ENCODE assay signal across 23 mouse cellular contexts in genomic region chr6:33892142-33892541, GRCm38 (mm10).
A peak's percentile ranks its signal among the peaks of the same experiment; 100 is the strongest.
DNase-seq lines count a peak whose midpoint lies in the region; ATAC-seq and TF ChIP-seq lines count a peak whose summit lies in the region.
"Had no signal": no experiment of that assay in that cellular context is flagged by ENCODE, and none has a peak within 500 bp of the region (broad histone marks: within the 10 kb centered on the region; RNA-seq: fewer than 3 reads in every experiment).

No protein-coding gene starts in this region.

- peak; percentile 13 for DNase-seq in embryonic facial prominence, embryonic 14.5 days (ENCODE audit: low spot score)
- no peak for DNase-seq in embryonic facial prominence, embryonic 10.5 days (ENCODE audit: low spot score)
- peak; percentile 36 for DNase-seq in heart, postnatal 0 days (ENCODE audit: low spot score)
- no peak for DNase-seq in heart, embryonic 10.5 days (ENCODE audit: low spot score)
- DNase-seq in 3134 (ENCODE audit: extremely low read depth, insufficient read length, low spot score), result peak; percentile 6
- peak; percentile 3 for DNase-seq in heart, postnatal 36 days
- no peak for DNase-seq in spleen, postnatal 14 days (ENCODE audit: low spot score in 2 of 2)
- no peak for DNase-seq in adrenal gland, adult 8-10 months
- DNase-seq: adrenal gland, adult 2 months; cerebellum, adult 8-10 months; gastrocnemius, postnatal 25 days; layer of hippocampus, adult 9-11 months; lung, adult 18-20 months; right cerebral cortex, adult 18-20 months had no signal

- H3K27me3 ChIP-seq in embryonic facial prominence, embryonic 14.5 days (replicated peaks; ENCODE audit: control insufficient read depth, insufficient read depth, low read length), result no peaks in the 10 kb centered on the region
- no peaks in the 10 kb centered on the region for H3K27me3 ChIP-seq in embryonic facial prominence, embryonic 10.5 days (replicated peaks; ENCODE audit: low read depth, poor library complexity, severe bottlenecking)
- H3K27me3 ChIP-seq in heart, postnatal 0 days (ENCODE audit: control insufficient read depth, insufficient read depth, low read length), result no peaks in the 10 kb centered on the region
- H3K27me3 ChIP-seq in heart, embryonic 10.5 days (ENCODE audit: insufficient read depth, poor library complexity, severe bottlenecking), result no peaks in the 10 kb centered on the region
- H3K27me3 ChIP-seq: CH12.LX; forebrain, embryonic 15.5 days; midbrain, embryonic 12.5 days; neural tube, embryonic 13.5 days had no signal

- no peak overlapping the region for H3K9ac ChIP-seq in embryonic facial prominence, embryonic 14.5 days (ENCODE audit: low read depth, low read length)
- H3K9ac ChIP-seq in heart, postnatal 0 days (replicated peaks; ENCODE audit: low read depth, low read length), result no peak overlapping the region
- H3K9ac ChIP-seq: forebrain, embryonic 15.5 days; midbrain, embryonic 12.5 days; neural tube, embryonic 13.5 days had no signal

- H3K4me1 ChIP-seq in embryonic facial prominence, embryonic 14.5 days (ENCODE audit: control insufficient read depth, insufficient read depth, low read length), result 0 out of 2 replicates have a peak, but pooled peaks cover 4% of the 10 kb centered on the region
- H3K4me1 ChIP-seq in embryonic facial prominence, embryonic 10.5 days, result no peaks in the 10 kb centered on the region
- H3K4me1 ChIP-seq in heart, postnatal 0 days (ENCODE audit: control insufficient read depth, insufficient read depth), result peaks cover 14% of the 10 kb centered on the region
- peaks cover 17% of the 10 kb centered on the region for H3K4me1 ChIP-seq in heart, embryonic 10.5 days
- H3K4me1 ChIP-seq: forebrain, embryonic 15.5 days; midbrain, embryonic 12.5 days; neural tube, embryonic 13.5 days had no signal

- no peak for TF ChIP-seq CTCF in heart, postnatal 0 days (IDR thresholded peaks at IDR 0.05; ENCODE audit: low read depth)

- TF ChIP-seq EP300 in heart, postnatal 0 days (IDR thresholded peaks at IDR 0.05; ENCODE audit: low read depth), result no peak

- ATAC-seq in embryonic facial prominence, embryonic 14.5 days (ENCODE audit: low read depth), result no peak
- ATAC-seq in heart, postnatal 0 days (ENCODE audit: insufficient read depth, low read depth), result peak; percentile 80
- ATAC-seq: forebrain, embryonic 15.5 days; hindbrain, embryonic 16.5 days; intestine, postnatal 0 days had no signal

- intact Hi-C loops in heart, postnatal 36 days (cut with DNase I), result no loop called here

- no peak overlapping the region for H3K27ac ChIP-seq in embryonic facial prominence, embryonic 14.5 days (replicated peaks; ENCODE audit: low read depth, low read length)
- H3K27ac ChIP-seq in embryonic facial prominence, embryonic 10.5 days (replicated peaks), result no peak overlapping the region
- H3K27ac ChIP-seq in heart, postnatal 0 days (ENCODE audit: low read depth), result peak overlapping the region; percentile 12; the same call in 1 of the 2 replicates
- no peak overlapping the region for H3K27ac ChIP-seq in heart, embryonic 10.5 days
- H3K27ac ChIP-seq: forebrain, embryonic 15.5 days; macrophage; midbrain, embryonic 12.5 days; neural tube, embryonic 13.5 days had no signal

- no peak overlapping the region for H3K4me2 ChIP-seq in embryonic facial prominence, embryonic 14.5 days (ENCODE audit: low read depth, low read length)
- 0 out of 2 replicates have a peak overlapping the region, but pooled peaks have one; percentile 4 for H3K4me2 ChIP-seq in heart, postnatal 0 days (ENCODE audit: low read depth, low read length)
- H3K4me2 ChIP-seq: forebrain, embryonic 15.5 days; liver, embryonic 11.5 days; midbrain, embryonic 12.5 days; neural tube, embryonic 13.5 days had no signal

- no peaks in the 10 kb centered on the region for H3K9me3 ChIP-seq in embryonic facial prominence, embryonic 14.5 days (ENCODE audit: control insufficient read depth, low read length)
- H3K9me3 ChIP-seq in embryonic facial prominence, embryonic 10.5 days, result no peaks in the 10 kb centered on the region
- no peaks in the 10 kb centered on the region for H3K9me3 ChIP-seq in heart, postnatal 0 days (replicated peaks; ENCODE audit: control insufficient read depth, low read length)
- no peaks in the 10 kb centered on the region for H3K9me3 ChIP-seq in heart, embryonic 10.5 days
- H3K9me3 ChIP-seq: forebrain, embryonic 15.5 days; midbrain, embryonic 12.5 days; neural tube, embryonic 13.5 days had no signal

- H3K4me3 ChIP-seq in embryonic facial prominence, embryonic 14.5 days (ENCODE audit: low read depth, low read length), result no peak overlapping the region
- H3K4me3 ChIP-seq in embryonic facial prominence, embryonic 10.5 days, result no peak overlapping the region
- H3K4me3 ChIP-seq in heart, postnatal 0 days (ENCODE audit: low read depth, low read length), result no peak overlapping the region
- H3K4me3 ChIP-seq in heart, embryonic 10.5 days, result no peak overlapping the region
- H3K4me3 ChIP-seq: erythroblast, embryonic 14.5 days; forebrain, embryonic 15.5 days; midbrain, embryonic 12.5 days; neural tube, embryonic 13.5 days had no signal

- 46% methylated on average over 2 of the region's 2 CpGs for WGBS in embryonic facial prominence, embryonic 14.5 days
- 69% methylated on average over 2 of the region's 2 CpGs for WGBS in embryonic facial prominence, embryonic 10.5 days
- WGBS in heart, postnatal 0 days, result 10% methylated on average over 2 of the region's 2 CpGs
- 38% methylated on average over 2 of the region's 2 CpGs for WGBS in heart, embryonic 10.5 days

- no peaks in the 10 kb centered on the region for H3K36me3 ChIP-seq in embryonic facial prominence, embryonic 14.5 days (ENCODE audit: control insufficient read depth, insufficient read depth, low read length)
- no peaks in the 10 kb centered on the region for H3K36me3 ChIP-seq in embryonic facial prominence, embryonic 10.5 days (replicated peaks)
- H3K36me3 ChIP-seq in heart, postnatal 0 days (replicated peaks; ENCODE audit: control insufficient read depth, insufficient read depth, low read length), result no peaks in the 10 kb centered on the region
- no peaks in the 10 kb centered on the region for H3K36me3 ChIP-seq in heart, embryonic 10.5 days
- H3K36me3 ChIP-seq: forebrain, embryonic 15.5 days; midbrain, embryonic 12.5 days; neural tube, embryonic 13.5 days had no signal

Comparison
In these comparisons a context has a peak if more than half of its experiments do, and no peak if none do; other contexts are left out.
1. DNase-seq: peak in embryonic facial prominence, embryonic 14.5 days (single experiment), heart, postnatal 0 days (single experiment), 3134 (single experiment) and heart, postnatal 36 days (2 of 2); none in embryonic facial prominence, embryonic 10.5 days (single experiment), heart, embryonic 10.5 days (single experiment), spleen, postnatal 14 days (0 of 2) and adrenal gland, adult 8-10 months (single experiment).